Mouse (Mus musculus): ENCODE measurements around the gene Bhlhe40.

GRCm38 (mm10) chr6:108618025-108618424 is 42.4 kb upstream of the Bhlhe40 start:
- TF ChIP-seq POLR2A (IDR thresholded peaks at IDR 0.05; ENCODE audit: borderline replicate concordance, low read depth, low read length): no peak
- TF ChIP-seq CTCF (IDR thresholded peaks at IDR 0.05; ENCODE audit: low read depth, low read length): no peak

Measured in bone marrow macrophage, adult 2 months (primary cell).